Mouse (Mus musculus) midbrain, embryonic 11.5 days (tissue): ENCODE measurements around the gene Bloc1s5. TPM values are rescaled to one million over a fixed set of nuclear protein-coding genes. Genes with fewer than 3 reads are reported as not detected.

Experiments used
- ATAC-seq: fragments of 200-750 bp; cut with Nextera tagmentation; 2 replicates; pipeline ENCODE4 v1.8.0; 2017; ENCODE audit warnings: moderate TSS enrichment, moderate library complexity; ENCODE audit not compliant: low FRiP score
- DNase-seq: peaks from one replicate; pipeline ENCODE4 v3.0.0; 2015; ENCODE audit warnings: low spot score; ENCODE audit errors: missing footprints
- H3K27ac ChIP-seq: fragments of 300-500 bp; sonication (generic); 2 replicates; pipeline ENCODE4 v1.5.1; 2014; ENCODE audit warnings: low read depth, low read length
- H3K27me3 ChIP-seq: fragments of 300-500 bp; sonication (generic); 2 replicates; pipeline ENCODE4 v1.6.1; 2014; ENCODE audit warnings: mild to moderate bottlenecking, low read length, moderate library complexity, mixed read lengths; ENCODE audit not compliant: control insufficient read depth, insufficient read depth
- H3K36me3 ChIP-seq: fragments of 300-500 bp; sonication (generic); 2 replicates; pipeline ENCODE4 v1.6.1; 2014; ENCODE audit warnings: mild to moderate bottlenecking, low read length, moderate library complexity, mixed read lengths; ENCODE audit not compliant: control insufficient read depth, insufficient read depth
- H3K4me1 ChIP-seq: fragments of 300-500 bp; sonication (generic); 2 replicates; pipeline ENCODE4 v1.6.1; 2014; ENCODE audit warnings: low read length; ENCODE audit not compliant: control insufficient read depth, insufficient read depth
- H3K4me2 ChIP-seq: fragments of 300-500 bp; sonication (generic); 2 replicates; pipeline ENCODE4 v1.6.1; 2014; ENCODE audit warnings: mild to moderate bottlenecking, moderate library complexity
- H3K4me3 ChIP-seq: fragments of 300-500 bp; sonication (generic); 2 replicates; pipeline ENCODE4 v1.5.1; 2014; ENCODE audit warnings: low read depth, low read length
- H3K9ac ChIP-seq: fragments of 300-500 bp; sonication (generic); 2 replicates; pipeline ENCODE4 v1.6.1; 2014; ENCODE audit warnings: low read length
- H3K9me3 ChIP-seq: fragments of 300-500 bp; sonication (generic); 2 replicates; pipeline ENCODE4 v1.6.1; 2016; ENCODE audit warnings: low read length; ENCODE audit not compliant: control insufficient read depth
- WGBS: fragments of 180-500 bp; shearing (Covaris S2); extraction: QIAGEN DNeasy Blood & Tissue Kit; methylation state at CpG from one replicate; pipeline ENCODE4 v1.1.7; 2014; 5-methylcytosine and 5-hydroxymethylcytosine counted together
- polyA plus RNA-seq: library from polyadenylated mRNA; unstranded; fragments of >200 nt; fragmentation: Nextera tagmentation; extraction: Ambion mirVana; gene quantifications from 2 replicates; pipeline ENCODE4 v1.2.1, GENCODE M21; 2014

Bloc1s5 gene
- polyA plus RNA-seq, 1 experiment from 2014 or later = 29.5 TPM

GRCm38 (mm10) chr13:38554611-38555010 lies 80.3 kb downstream of the Bloc1s5 start:
- no peak for ATAC-seq
- 80% methylated on average over 11 of the region's 11 CpGs for WGBS
- no peak overlapping the region for H3K4me3 ChIP-seq

DNA sequence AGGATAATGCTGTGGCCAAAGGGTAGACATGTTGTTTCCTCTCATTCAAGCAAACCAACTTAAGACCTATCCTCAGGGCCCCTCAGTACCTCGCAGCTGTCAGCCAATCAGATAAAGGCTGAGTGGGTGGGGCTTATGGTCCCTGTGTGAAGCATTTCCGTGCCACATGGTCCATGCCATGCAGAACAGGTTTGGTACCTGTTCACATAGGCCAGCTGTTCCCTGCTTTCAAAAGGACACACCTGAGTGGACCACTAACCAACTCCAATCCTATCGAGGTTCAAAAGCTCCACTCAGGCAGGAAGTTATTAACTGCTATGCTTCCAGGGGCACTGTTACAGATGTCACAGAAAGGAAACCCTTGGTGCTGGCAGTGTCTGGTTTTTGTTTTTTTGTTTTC lies 80.7 kb downstream of the Bloc1s5 start:
- H3K27ac ChIP-seq = no peak overlapping the region
- H3K36me3 ChIP-seq = no peaks in the 10 kb centered on the region
- 77% methylated on average over 3 of the region's 3 CpGs for WGBS
- no peaks in the 10 kb centered on the region for H3K9me3 ChIP-seq
- no peaks in the 10 kb centered on the region for H3K27me3 ChIP-seq
- no peaks in the 10 kb centered on the region for H3K4me1 ChIP-seq
- no peak overlapping the region for H3K4me3 ChIP-seq
- H3K4me2 ChIP-seq = no peak overlapping the region
- no peak overlapping the region for H3K9ac ChIP-seq
- ATAC-seq (no peak), DNase-seq (no peak)

More at GRCm38 (mm10) chr13:38554611-38555010, 80.3 kb downstream of the Bloc1s5 start:
- no peak overlapping the region for H3K9ac ChIP-seq
- no peak for DNase-seq
- H3K9me3 ChIP-seq = no peaks in the 10 kb centered on the region
- H3K36me3 ChIP-seq = no peaks in the 10 kb centered on the region
- no peak overlapping the region for H3K27ac ChIP-seq
- no peaks in the 10 kb centered on the region for H3K27me3 ChIP-seq
- H3K4me1 ChIP-seq = no peaks in the 10 kb centered on the region
- no peak overlapping the region for H3K4me2 ChIP-seq

DNA sequence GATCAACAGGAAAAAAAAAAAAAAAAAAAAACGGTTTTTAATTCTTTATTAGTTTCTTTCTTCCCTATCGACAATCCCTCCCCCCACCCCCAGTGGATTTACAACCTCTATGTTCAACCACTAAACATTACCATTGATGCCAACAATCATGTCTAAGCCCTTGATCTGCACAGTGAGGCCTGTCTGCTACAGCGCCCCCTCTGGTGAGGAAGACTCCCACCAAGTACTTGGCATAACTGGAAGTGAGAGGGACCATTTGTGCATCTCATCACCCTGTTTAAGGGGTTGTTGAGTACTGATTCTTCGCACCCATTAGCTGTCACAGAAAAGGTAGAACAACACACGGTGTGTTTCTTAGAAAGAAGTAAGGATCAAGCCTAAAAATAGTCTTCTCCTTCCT lies 86.2 kb downstream of the Bloc1s5 start:
- Histone ChIP-seq H3K9me3 (no peaks in the 10 kb centered on the region), H3K27me3 (no peaks in the 10 kb centered on the region), H3K4me1 (0 out of 2 replicates have a peak, but pooled peaks cover 2% of the 10 kb centered on the region), H3K4me2 (no peak overlapping the region), H3K27ac (no peak overlapping the region), H3K36me3 (no peaks in the 10 kb centered on the region), H3K9ac (no peak overlapping the region), H3K4me3 (no peak overlapping the region)
- WGBS = 81% methylated on average over 5 of the region's 5 CpGs
- DNase-seq (no peak), ATAC-seq (no peak)

DNA sequence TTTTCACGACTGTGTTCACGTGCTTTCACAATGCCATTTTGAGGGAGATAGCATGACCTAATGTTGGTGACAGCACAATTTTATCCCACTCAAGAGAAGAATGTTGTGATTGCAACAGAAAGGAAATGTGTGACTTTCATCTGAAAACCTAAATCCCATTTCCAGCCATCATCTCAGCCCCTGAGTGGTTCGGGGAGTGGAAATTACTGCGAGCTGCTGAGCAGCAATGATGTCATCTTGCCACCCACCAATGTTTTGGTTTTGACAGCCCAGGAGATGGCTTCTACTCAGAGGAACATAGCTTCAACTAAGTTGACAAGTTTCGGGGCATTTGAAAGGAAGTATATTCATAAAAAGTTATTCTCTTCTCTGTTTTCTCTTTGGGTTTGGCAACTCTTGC lies 87.2 kb downstream of the Bloc1s5 start:
- H3K4me1 ChIP-seq = 0 out of 2 replicates have a peak, but pooled peaks cover 2% of the 10 kb centered on the region
- no peak overlapping the region for H3K27ac ChIP-seq
- no peaks in the 10 kb centered on the region for H3K36me3 ChIP-seq
- no peak for ATAC-seq
- no peak overlapping the region for H3K9ac ChIP-seq
- WGBS = 91% methylated on average over 5 of the region's 5 CpGs
- H3K27me3 ChIP-seq = no peaks in the 10 kb centered on the region
- DNase-seq = no peak
- H3K9me3 ChIP-seq = no peaks in the 10 kb centered on the region
- no peak overlapping the region for H3K4me2 ChIP-seq
- no peak overlapping the region for H3K4me3 ChIP-seq

DNA sequence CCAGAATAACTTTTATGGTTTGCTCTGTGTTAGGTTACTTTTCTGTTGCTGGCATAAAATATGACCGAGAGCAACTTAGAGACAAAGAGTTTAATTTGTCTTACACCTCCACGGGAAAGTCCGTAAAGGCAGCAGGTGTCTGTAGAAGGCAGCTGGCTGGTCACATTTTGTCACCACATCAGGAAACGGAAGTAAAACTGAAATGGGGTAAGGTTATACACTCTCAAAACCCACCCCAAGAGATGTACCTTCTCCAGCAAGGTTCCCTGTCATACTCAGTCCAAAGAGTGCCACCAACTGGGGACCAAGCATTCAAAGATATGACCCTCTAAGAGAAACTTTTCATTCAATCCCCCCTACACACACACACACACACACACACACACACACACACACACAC lies 88.2 kb downstream of the Bloc1s5 start:
- ATAC-seq = no peak

DNA sequence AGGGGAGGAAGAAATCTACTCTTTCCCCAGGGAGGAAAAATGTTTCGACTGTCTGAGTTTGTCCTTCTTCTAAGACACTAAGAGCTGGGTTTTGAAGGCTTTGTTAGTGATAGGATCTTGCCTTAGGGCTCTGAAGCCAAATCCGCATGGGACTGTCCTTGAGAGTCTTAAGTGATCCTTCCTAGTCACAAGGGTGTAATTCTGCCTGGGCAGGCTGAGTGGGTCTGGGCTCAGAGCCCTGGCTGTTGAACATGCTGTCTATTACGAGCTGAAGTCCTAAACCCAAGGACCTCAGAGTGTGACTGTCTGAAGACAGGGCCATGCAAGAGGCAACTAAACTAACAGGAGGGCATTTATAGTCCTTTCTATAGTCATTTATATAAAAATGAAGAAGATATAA lies 89.4 kb downstream of the Bloc1s5 start:
- ATAC-seq = no peak
- H3K4me3 ChIP-seq = no peak overlapping the region
- H3K9ac ChIP-seq = no peak overlapping the region
- no peaks in the 10 kb centered on the region for H3K27me3 ChIP-seq
- no peaks in the 10 kb centered on the region for H3K36me3 ChIP-seq
- no peak overlapping the region for H3K27ac ChIP-seq
- 69% methylated on average over 3 of the region's 3 CpGs for WGBS
- no peak overlapping the region for H3K4me2 ChIP-seq
- H3K9me3 ChIP-seq = no peaks in the 10 kb centered on the region
- 0 out of 2 replicates have a peak, but pooled peaks cover 2% of the 10 kb centered on the region for H3K4me1 ChIP-seq
- no peak for DNase-seq

More for the DNA sequence above, 88.2 kb downstream of the Bloc1s5 start:
- Histone ChIP-seq H3K9me3 (no peaks in the 10 kb centered on the region), H3K4me2 (no peak overlapping the region), H3K27me3 (no peaks in the 10 kb centered on the region), H3K4me3 (no peak overlapping the region), H3K36me3 (no peaks in the 10 kb centered on the region), H3K27ac (no peak overlapping the region), H3K9ac (no peak overlapping the region), H3K4me1 (0 out of 2 replicates have a peak, but pooled peaks cover 2% of the 10 kb centered on the region)
- WGBS = 91% methylated on average over 4 of the region's 4 CpGs
- no peak for DNase-seq

GRCm38 (mm10) chr13:38544769-38545445 lies 90.0 kb downstream of the Bloc1s5 start:
- H3K4me3 ChIP-seq = no peak overlapping the region
- no peak overlapping the region for H3K9ac ChIP-seq
- H3K27me3 ChIP-seq = no peaks in the 10 kb centered on the region
- H3K27ac ChIP-seq = no peak overlapping the region
- no peak for ATAC-seq
- H3K36me3 ChIP-seq = no peaks in the 10 kb centered on the region
- no peaks in the 10 kb centered on the region for H3K9me3 ChIP-seq
- H3K4me1 ChIP-seq = 0 out of 2 replicates have a peak, but pooled peaks cover 2% of the 10 kb centered on the region
- no peak overlapping the region for H3K4me2 ChIP-seq
- 84% methylated on average over 8 of the region's 8 CpGs for WGBS
- no peak for DNase-seq

- H3K27me3 ChIP-seq = no peaks in the 10 kb centered on the region
- H3K4me3 ChIP-seq = no peak overlapping the region
- no peak overlapping the region for H3K27ac ChIP-seq
- no peak overlapping the region for H3K4me2 ChIP-seq
- DNase-seq (no peak), ATAC-seq (no peak)
- no peaks in the 10 kb centered on the region for H3K9me3 ChIP-seq
- no peaks in the 10 kb centered on the region for H3K36me3 ChIP-seq
- H3K9ac ChIP-seq = no peak overlapping the region
- 79% methylated on average over 8 of the region's 8 CpGs for WGBS
- H3K4me1 ChIP-seq = no peaks in the 10 kb centered on the region
These were observed 91.3 kb downstream of the Bloc1s5 start for GRCm38 (mm10) chr13:38543455-38544125.
